Mouse (Mus musculus) C2C12 (cell line): ENCODE data around the gene Appbp2. TPM values are rescaled to one million over a fixed set of nuclear protein-coding genes. Genes with fewer than 3 reads are reported as not detected.
"Not testable (repeated sequence)": the region's sequence is repeated elsewhere in the genome, so short reads cannot be mapped to it uniquely, and the experiment has no call there.

ENCODE experiments used
- H3K27me3 ChIP-seq: one replicate; pipeline ENCODE4 v1.6.1; 2011; ENCODE audit not compliant: control insufficient read depth, insufficient read depth, insufficient read length
- H3K36me3 ChIP-seq: one replicate; pipeline ENCODE4 v1.6.1; 2011; ENCODE audit not compliant: control insufficient read depth, insufficient read depth
- H3K4me3 ChIP-seq: one replicate; pipeline ENCODE4 v1.5.1; 2011; ENCODE audit warnings: mild to moderate bottlenecking, control low read depth; ENCODE audit not compliant: poor library complexity, insufficient read depth, severe bottlenecking
- H3K79me2 ChIP-seq: one replicate; pipeline ENCODE4 v1.6.1; 2011; ENCODE audit not compliant: control insufficient read depth, insufficient read depth
- H3K79me3 ChIP-seq: one replicate; pipeline ENCODE4 v1.6.1; 2011; ENCODE audit warnings: low read depth, control low read depth
- H3ac ChIP-seq: one replicate; pipeline ENCODE3; 2011; ENCODE audit warnings: low read depth; ENCODE audit not compliant: control insufficient read depth, insufficient read length
- CEBPB ChIP-seq: IDR thresholded peaks from one replicate; pipeline ENCODE4 v1.6.1; 2011; ENCODE audit warnings: low read depth, mild to moderate bottlenecking, control low read depth, moderate library complexity
- CTCF ChIP-seq: IDR thresholded peaks from one replicate; pipeline ENCODE4 v1.5.1; 2011; ENCODE audit not compliant: control insufficient read depth, insufficient read depth, insufficient read length
- FOSL1 ChIP-seq: IDR thresholded peaks from one replicate; pipeline ENCODE4 v1.8.0; 2011; ENCODE audit warnings: mild to moderate bottlenecking, low read length; ENCODE audit not compliant: poor library complexity, insufficient read depth, severe bottlenecking
- MAX ChIP-seq: IDR thresholded peaks from one replicate; pipeline ENCODE4 v1.6.1; 2011; ENCODE audit warnings: mild to moderate bottlenecking, control low read depth
- MYOD1 ChIP-seq: IDR thresholded peaks from one replicate; pipeline ENCODE4 v1.6.1; 2011; ENCODE audit warnings: low read depth; ENCODE audit not compliant: control insufficient read depth, insufficient read length
- MYOG ChIP-seq: IDR thresholded peaks from one replicate; pipeline ENCODE4 v1.6.1; 2011; ENCODE audit not compliant: control insufficient read depth, insufficient read length; ENCODE audit errors: extremely low read depth
- USF1 ChIP-seq: IDR thresholded peaks from one replicate; pipeline ENCODE4 v1.6.1; 2011; ENCODE audit warnings: low read depth, mild to moderate bottlenecking, control low read depth, moderate library complexity
- polyA plus RNA-seq: library from polyadenylated mRNA; unstranded; fragments of >200 nt; fragmentation: generic; extraction: Trizol; gene quantifications from one replicate; pipeline ENCODE4 v1.2.1, GENCODE M21; 2012; ENCODE audit warnings: missing spikeins

Appbp2 gene
- polyA plus RNA-seq, 1 experiment, result 8.7 TPM

GRCm38 (mm10) chr11:85164371-85164770, 70.6 kb downstream of the Appbp2 start:
- H3K79me3 ChIP-seq, result no peaks in the 10 kb centered on the region
- no peak overlapping the region for H3ac ChIP-seq
- no peaks in the 10 kb centered on the region for H3K79me2 ChIP-seq
- H3K27me3 ChIP-seq, result no peaks in the 10 kb centered on the region
- TF ChIP-seq FOSL1, result no peak
- no peak for TF ChIP-seq MYOD1
- no peak for TF ChIP-seq MYOG
- no peak overlapping the region for H3K4me3 ChIP-seq
- H3K36me3 ChIP-seq, result no peaks in the 10 kb centered on the region

- H3K79me2 ChIP-seq, H3K36me3 ChIP-seq, H3ac ChIP-seq, H3K4me3 ChIP-seq, H3K79me3 ChIP-seq, H3K27me3 ChIP-seq: not testable (repeated sequence)
These were observed 71.9 kb downstream of the Appbp2 start for GRCm38 (mm10) chr11:85163014-85163413.

- Histone ChIP-seq H3K79me2 (no peaks in the 10 kb centered on the region), H3ac (no peak overlapping the region), H3K36me3 (no peaks in the 10 kb centered on the region), H3K79me3 (no peaks in the 10 kb centered on the region), H3K4me3 (no peak overlapping the region), H3K27me3 (no peaks in the 10 kb centered on the region)
- TF ChIP-seq CEBPB (no peak), CTCF (no peak), MYOD1 (no peak), FOSL1 (no peak), MYOG (no peak), USF1 (no peak), MAX (no peak)
These were observed 77.6 kb downstream of the Appbp2 start for GRCm38 (mm10) chr11:85157301-85157700.

- Histone ChIP-seq H3K36me3 (no peaks in the 10 kb centered on the region), H3K27me3 (no peaks in the 10 kb centered on the region), H3K79me2 (no peaks in the 10 kb centered on the region), H3ac (no peak overlapping the region), H3K79me3 (no peaks in the 10 kb centered on the region), H3K4me3 (no peak overlapping the region)
- no peak for TF ChIP-seq USF1
- TF ChIP-seq MYOD1, result no peak
- no peak for TF ChIP-seq CEBPB
- TF ChIP-seq MYOG, result no peak
- TF ChIP-seq MAX, result no peak
These were observed 82.5 kb downstream of the Appbp2 start for GRCm38 (mm10) chr11:85152256-85152930.

- peak within 1 kb of the TSS; percentile 95 for H3K4me3 ChIP-seq
- no peaks in the 10 kb centered on the region for H3K27me3 ChIP-seq
- H3K79me3 ChIP-seq, result peaks cover 18% of the 10 kb centered on the region
- H3ac ChIP-seq, result peak within 1 kb of the TSS; percentile 87
- H3K79me2 ChIP-seq, result peaks cover 48% of the 10 kb centered on the region
- TF ChIP-seq MAX, result peak; percentile 49
- TF ChIP-seq CTCF, result no peak
- TF ChIP-seq USF1, result peak; percentile 5
- H3K36me3 ChIP-seq, result no peaks in the 10 kb centered on the region
These were observed 95.1 kb downstream of the Appbp2 start, which contains the start of gene Usp32 for GRCm38 (mm10) chr11:85139581-85140540. TSS of gene Usp32 (minus strand) at chr11:85140161.

GRCm38 (mm10) chr11:85138776-85139474, 96.0 kb downstream of the Appbp2 start:
- H3K4me3 ChIP-seq, result peak overlapping the region; percentile 95
- no peak for TF ChIP-seq FOSL1
- no peak for TF ChIP-seq MAX
- TF ChIP-seq CTCF, result no peak
- TF ChIP-seq MYOG, result no peak
- TF ChIP-seq USF1, result no peak
- TF ChIP-seq MYOD1, result no peak
- TF ChIP-seq CEBPB, result no peak
- no peaks in the 10 kb centered on the region for H3K27me3 ChIP-seq
- H3ac ChIP-seq, result peak overlapping the region; percentile 87
- peaks cover 52% of the 10 kb centered on the region for H3K79me2 ChIP-seq
- H3K36me3 ChIP-seq, result no peaks in the 10 kb centered on the region
- H3K79me3 ChIP-seq, result peaks cover 20% of the 10 kb centered on the region
